Mouse (Mus musculus): Measurements from ENCODE around the gene Meis2.
A peak's percentile ranks its signal among the peaks of the same experiment; 100 is the strongest.

Meis2 gene

GRCm38 (mm10) chr2:115855511-115856400, 209.9 kb downstream of the Meis2 start:
- DNase-seq (ENCODE audit: low spot score) = peak; percentile 80

- no peak for DNase-seq (ENCODE audit: low spot score)
Measured at GRCm38 (mm10) chr2:115854828-115855311, 210.8 kb downstream of the Meis2 start.

- no peak for DNase-seq (ENCODE audit: low spot score)
Measured at GRCm38 (mm10) chr2:115854007-115854827, 211.4 kb downstream of the Meis2 start.

GRCm38 (mm10) chr2:115853221-115853620, 212.4 kb downstream of the Meis2 start:
- no peak for DNase-seq (ENCODE audit: low spot score)

GRCm38 (mm10) chr2:115852615-115853014, 213.0 kb downstream of the Meis2 start:
- no peak for DNase-seq (ENCODE audit: low spot score)

GRCm38 (mm10) chr2:115852109-115852508, 213.5 kb downstream of the Meis2 start:
- no peak for DNase-seq (ENCODE audit: low spot score)

DNA sequence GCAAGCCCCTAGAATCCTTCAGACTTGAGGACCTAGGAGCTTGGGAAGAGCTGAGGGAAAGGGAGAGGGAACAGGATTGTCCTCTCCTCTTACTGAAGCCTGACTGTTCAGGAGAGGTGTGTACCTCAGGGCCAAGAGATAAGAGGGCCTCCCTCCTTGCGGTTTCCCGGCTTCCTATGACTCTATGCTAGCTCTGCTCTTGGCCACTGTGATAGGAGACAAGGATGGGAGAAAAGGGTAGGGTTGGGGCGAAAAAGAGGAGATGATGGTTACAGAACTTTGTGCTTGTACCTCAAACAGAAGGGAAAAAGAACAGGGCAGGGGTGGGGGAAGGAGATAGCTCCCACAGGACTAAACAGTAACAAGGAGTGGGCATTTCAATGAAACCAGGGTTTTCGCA, 214.7 kb downstream of the Meis2 start:
- no peak for DNase-seq (ENCODE audit: low spot score)

DNA sequence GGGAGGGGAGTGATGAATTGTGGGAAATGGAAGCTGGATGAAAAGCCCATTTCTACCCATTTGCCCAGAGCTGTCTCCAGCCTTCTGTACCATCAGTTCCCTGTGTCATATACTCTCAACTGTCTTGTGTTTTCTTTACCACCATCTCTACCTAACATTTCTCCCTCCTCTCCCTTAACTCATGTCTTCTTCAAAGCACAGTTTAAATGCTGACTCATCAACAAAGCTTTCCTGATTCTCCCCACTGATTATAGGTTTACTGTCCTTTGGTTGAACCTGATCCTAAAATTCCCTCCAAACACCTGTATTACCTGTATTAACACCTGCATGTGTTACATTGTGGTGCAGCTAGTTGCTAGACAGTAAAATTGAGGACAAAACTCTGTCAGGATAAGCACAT, 222.8 kb downstream of the Meis2 start:
- no peak for DNase-seq (ENCODE audit: low spot score)

- no peak for DNase-seq (ENCODE audit: low spot score)
Measured at GRCm38 (mm10) chr2:115836034-115836433, 229.6 kb downstream of the Meis2 start.

DNA sequence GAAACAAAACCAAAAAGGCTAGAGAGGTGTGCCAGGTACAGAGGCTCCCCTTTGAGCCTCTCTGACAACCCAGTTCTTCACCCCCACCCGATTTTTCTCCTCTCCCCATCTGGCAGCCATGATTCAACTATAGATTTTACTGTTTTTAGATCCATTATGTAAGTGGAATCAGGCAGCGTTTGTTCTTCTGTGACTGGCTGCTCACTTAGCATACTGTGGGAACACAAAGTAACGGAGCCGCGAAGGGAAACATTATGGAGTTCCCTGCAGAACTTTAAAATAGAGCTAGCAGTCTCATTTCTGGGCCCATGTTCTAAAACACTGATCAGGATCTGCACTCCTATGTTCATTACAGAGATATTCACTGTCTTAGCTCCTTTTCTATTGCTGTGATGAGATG, 243.3 kb downstream of the Meis2 start:
- no peak for DNase-seq (ENCODE audit: low spot score)

DNA sequence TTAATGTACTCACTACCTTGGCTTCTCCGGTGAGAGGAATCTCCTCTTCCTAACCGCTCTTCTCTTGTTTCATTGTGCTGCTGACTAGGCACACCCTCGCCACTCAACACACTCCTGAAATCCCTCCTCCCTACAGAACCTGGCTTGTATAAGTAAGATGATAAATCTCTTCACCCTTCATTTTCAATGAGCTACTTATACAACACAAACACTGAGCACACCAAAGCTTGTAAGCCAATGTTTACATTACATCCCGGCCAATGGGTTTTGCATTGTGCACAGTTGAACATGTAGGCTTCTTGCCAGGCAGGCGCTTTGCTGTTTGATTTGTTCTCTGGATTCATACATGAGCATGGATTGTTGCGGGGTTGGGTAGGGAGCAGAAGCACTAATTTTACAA, 247.7 kb downstream of the Meis2 start:
- DNase-seq (ENCODE audit: low spot score) = no peak

DNA sequence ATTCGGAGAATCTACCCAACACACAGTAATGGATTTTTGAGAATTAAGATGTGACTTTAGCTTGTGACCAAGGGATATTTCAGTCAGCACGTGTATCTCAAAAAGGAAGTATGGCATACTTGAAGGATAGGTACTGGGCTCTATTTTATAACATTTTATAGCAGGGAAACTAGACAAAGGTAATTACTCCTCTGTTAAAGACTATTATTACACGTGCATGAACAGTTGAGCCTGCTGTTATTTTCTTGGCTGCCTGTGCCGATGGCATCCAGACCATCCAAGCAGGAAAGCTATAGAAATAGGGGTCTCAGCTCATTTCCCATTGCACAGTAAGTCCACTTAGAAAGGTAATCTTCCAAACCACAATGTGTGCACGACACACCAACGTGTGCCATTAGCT, 251.9 kb downstream of the Meis2 start:
- no peak for DNase-seq (ENCODE audit: low spot score)

DNA sequence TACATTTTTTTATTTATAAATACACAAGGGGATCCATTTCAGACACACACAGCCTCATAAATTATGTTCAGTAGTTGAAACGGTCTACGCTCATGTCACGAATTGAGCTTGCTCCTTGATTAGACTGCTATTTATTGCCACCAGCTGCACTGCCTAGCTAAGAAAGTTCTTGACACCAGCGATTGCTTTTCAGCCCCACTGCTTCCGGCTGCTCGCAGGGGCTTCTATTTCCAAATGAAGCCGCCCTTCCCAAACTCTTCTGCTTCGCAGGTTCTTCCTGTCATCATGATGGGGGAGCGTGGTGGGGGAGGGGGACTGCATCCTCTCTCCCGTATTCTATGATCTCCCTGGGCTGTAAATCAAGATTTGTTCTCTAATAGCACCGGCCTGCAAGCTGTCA, 252.3 kb downstream of the Meis2 start:
- DNase-seq (ENCODE audit: low spot score) = no peak

Data from ovary, postnatal 36 days (tissue).